Mouse (Mus musculus): ENCODE measurements around the gene Colgalt1. TPM values are rescaled to one million over a fixed set of nuclear protein-coding genes. Genes with fewer than 3 reads are reported as not detected.

The Colgalt1 gene
- total and polyA plus RNA-seq, 2 experiments from 2014 or later = 55.3 to 121 TPM

- H3K4me3 ChIP-seq (ENCODE audit: low read length) = peak overlapping the region; percentile 43
- no peaks in the 10 kb centered on the region for H3K27me3 ChIP-seq (ENCODE audit: insufficient read depth, low read length)
- ATAC-seq = no peak; the same call in 1 of the 2 replicates
- peak overlapping the region; percentile 76 for H3K27ac ChIP-seq
- peaks cover under 1% of the 10 kb centered on the region; the same call in 1 of the 2 replicates for H3K36me3 ChIP-seq (ENCODE audit: insufficient read depth, low read length)
- H3K9me3 ChIP-seq (ENCODE audit: low read length) = no peaks in the 10 kb centered on the region
- no peak for TF ChIP-seq CTCF (IDR thresholded peaks at IDR 0.05; ENCODE audit: low read depth)
- H3K9ac ChIP-seq (replicated peaks; ENCODE audit: low read length) = peak overlapping the region; percentile 65; the same call in 1 of the 2 replicates
- WGBS = 5% methylated on average over 25 of the region's 25 CpGs
- peak; percentile 31 for DNase-seq (ENCODE audit: low spot score)
- H3K4me1 ChIP-seq (ENCODE audit: insufficient read depth, low read length) = peaks cover 13% of the 10 kb centered on the region
- peak overlapping the region; percentile 88 for H3K4me2 ChIP-seq (ENCODE audit: low read depth, low read length)
These were observed 19.0 kb downstream of the Colgalt1 start for GRCm38 (mm10) chr8:71629781-71630212.

GRCm38 (mm10) chr8:71630761-71631160 lies 20.0 kb downstream of the Colgalt1 start:
- no peak for ATAC-seq
- no peak for DNase-seq (ENCODE audit: low spot score)
- Histone ChIP-seq H3K4me3 (ENCODE audit: low read length) (no peak overlapping the region), H3K9ac (replicated peaks; ENCODE audit: low read length) (no peak overlapping the region), H3K9me3 (ENCODE audit: low read length) (no peaks in the 10 kb centered on the region), H3K4me1 (ENCODE audit: insufficient read depth, low read length) (peaks cover 13% of the 10 kb centered on the region), H3K4me2 (ENCODE audit: low read depth, low read length) (no peak overlapping the region), H3K27ac (no peak overlapping the region), H3K27me3 (ENCODE audit: insufficient read depth, low read length) (no peaks in the 10 kb centered on the region), H3K36me3 (ENCODE audit: insufficient read depth, low read length) (no peaks in the 10 kb centered on the region)
- 90% methylated on average over 6 of the region's 6 CpGs for WGBS
- TF ChIP-seq CTCF (IDR thresholded peaks at IDR 0.05; ENCODE audit: low read depth) = no peak

- TF ChIP-seq CTCF (IDR thresholded peaks at IDR 0.05; ENCODE audit: low read depth) = no peak
- no peak overlapping the region for H3K4me3 ChIP-seq (ENCODE audit: low read length)
- no peaks in the 10 kb centered on the region for H3K9me3 ChIP-seq (ENCODE audit: low read length)
- ATAC-seq = no peak
- H3K36me3 ChIP-seq (ENCODE audit: insufficient read depth, low read length) = no peaks in the 10 kb centered on the region
- no peak for DNase-seq (ENCODE audit: low spot score)
- WGBS = 50% methylated on average over 2 of the region's 2 CpGs
- H3K27ac ChIP-seq = no peak overlapping the region
- H3K27me3 ChIP-seq (ENCODE audit: insufficient read depth, low read length) = no peaks in the 10 kb centered on the region
- H3K4me2 ChIP-seq (ENCODE audit: low read depth, low read length) = no peak overlapping the region
- H3K4me1 ChIP-seq (ENCODE audit: insufficient read depth, low read length) = peaks cover 13% of the 10 kb centered on the region
- H3K9ac ChIP-seq (replicated peaks; ENCODE audit: low read length) = no peak overlapping the region
These were observed 21.1 kb downstream of the Colgalt1 start for GRCm38 (mm10) chr8:71631897-71632296.

GRCm38 (mm10) chr8:71633164-71633563 lies 22.4 kb downstream of the Colgalt1 start:
- no peak overlapping the region for H3K9ac ChIP-seq (replicated peaks; ENCODE audit: low read length)
- DNase-seq (ENCODE audit: low spot score) (no peak), ATAC-seq (no peak)
- H3K4me3 ChIP-seq (ENCODE audit: low read length) = no peak overlapping the region
- peaks cover 13% of the 10 kb centered on the region for H3K4me1 ChIP-seq (ENCODE audit: insufficient read depth, low read length)
- H3K9me3 ChIP-seq (ENCODE audit: low read length) = no peaks in the 10 kb centered on the region
- no peaks in the 10 kb centered on the region for H3K36me3 ChIP-seq (ENCODE audit: insufficient read depth, low read length)
- no peak overlapping the region for H3K27ac ChIP-seq
- peak; percentile 36 for TF ChIP-seq CTCF (IDR thresholded peaks at IDR 0.05; ENCODE audit: low read depth)
- 9% methylated on average over 19 of the region's 22 CpGs for WGBS
- no peak overlapping the region for H3K4me2 ChIP-seq (ENCODE audit: low read depth, low read length)
- H3K27me3 ChIP-seq (ENCODE audit: insufficient read depth, low read length) = no peaks in the 10 kb centered on the region

DNA sequence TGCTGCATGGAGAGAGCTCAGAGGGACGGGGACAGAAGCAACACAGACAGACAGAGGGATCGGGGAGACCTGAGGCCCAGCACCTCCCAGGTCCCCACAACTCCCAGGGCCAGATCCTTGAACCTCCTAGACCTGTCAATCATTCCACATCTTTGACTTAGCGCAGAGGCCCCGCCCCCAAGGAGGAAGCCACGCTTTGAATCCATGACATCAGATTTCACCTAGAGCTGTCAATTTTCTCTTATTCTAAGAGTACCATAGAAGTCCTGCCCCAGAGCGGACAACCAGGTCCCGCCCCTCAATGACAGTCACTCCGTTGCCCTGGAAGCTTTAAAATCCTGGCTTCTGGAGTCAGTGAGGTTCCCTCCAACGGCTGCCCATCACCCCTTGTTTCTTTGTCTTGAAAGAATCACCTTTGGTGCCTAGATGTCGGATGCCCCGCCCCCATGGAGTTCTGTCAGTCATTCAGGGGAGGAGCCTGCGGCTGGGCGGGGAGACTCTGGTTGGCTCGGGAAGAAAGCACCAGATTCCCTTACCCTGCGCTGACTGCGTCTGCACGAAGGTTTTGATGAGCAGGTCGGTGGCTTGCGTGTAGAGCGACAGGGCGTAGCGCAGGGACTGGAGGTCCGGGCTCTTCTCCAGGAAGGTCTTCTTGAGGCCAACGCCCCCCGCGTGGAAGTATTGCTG lies 23.3 kb downstream of the Colgalt1 start:
- 10% methylated on average over 26 of the region's 26 CpGs for WGBS
- no peak for TF ChIP-seq CTCF (IDR thresholded peaks at IDR 0.05; ENCODE audit: low read depth)
- H3K36me3 ChIP-seq (ENCODE audit: insufficient read depth, low read length) = no peaks in the 10 kb centered on the region
- no peak overlapping the region for H3K4me2 ChIP-seq (ENCODE audit: low read depth, low read length)
- peak; percentile 28; the same call in 1 of the 2 replicates for ATAC-seq
- peak; percentile 68 for DNase-seq (ENCODE audit: low spot score)
- H3K4me3 ChIP-seq (ENCODE audit: low read length) = no peak overlapping the region
- H3K27me3 ChIP-seq (ENCODE audit: insufficient read depth, low read length) = no peaks in the 10 kb centered on the region
- no peak overlapping the region for H3K9ac ChIP-seq (replicated peaks; ENCODE audit: low read length)
- no peak overlapping the region for H3K27ac ChIP-seq
- no peaks in the 10 kb centered on the region for H3K9me3 ChIP-seq (ENCODE audit: low read length)
- H3K4me1 ChIP-seq (ENCODE audit: insufficient read depth, low read length) = peaks cover 7% of the 10 kb centered on the region

GRCm38 (mm10) chr8:71637149-71638095 lies 26.6 kb downstream of the Colgalt1 start:
- Histone ChIP-seq H3K27ac (no peak overlapping the region), H3K4me3 (ENCODE audit: low read length) (no peak overlapping the region), H3K36me3 (ENCODE audit: insufficient read depth, low read length) (peaks cover 20% of the 10 kb centered on the region), H3K4me2 (ENCODE audit: low read depth, low read length) (no peak overlapping the region), H3K9me3 (ENCODE audit: low read length) (no peaks in the 10 kb centered on the region), H3K9ac (replicated peaks; ENCODE audit: low read length) (no peak overlapping the region), H3K27me3 (ENCODE audit: insufficient read depth, low read length) (no peaks in the 10 kb centered on the region), H3K4me1 (ENCODE audit: insufficient read depth, low read length) (no peaks in the 10 kb centered on the region)
- DNase-seq (ENCODE audit: low spot score) = no peak
- no peak for TF ChIP-seq CTCF (IDR thresholded peaks at IDR 0.05; ENCODE audit: low read depth)
- 66% methylated on average over 8 of the region's 8 CpGs for WGBS
- no peak for ATAC-seq

Measured in hindbrain, postnatal 0 days (tissue).